Mouse (Mus musculus): ENCODE data around the gene Ssbp2. TPM values are rescaled to one million over a fixed set of nuclear protein-coding genes. Genes with fewer than 3 reads are reported as not detected.

Gene Ssbp2
- 75.2 and 80.6 TPM in 2 replicates for total RNA-seq (2017)

DNA sequence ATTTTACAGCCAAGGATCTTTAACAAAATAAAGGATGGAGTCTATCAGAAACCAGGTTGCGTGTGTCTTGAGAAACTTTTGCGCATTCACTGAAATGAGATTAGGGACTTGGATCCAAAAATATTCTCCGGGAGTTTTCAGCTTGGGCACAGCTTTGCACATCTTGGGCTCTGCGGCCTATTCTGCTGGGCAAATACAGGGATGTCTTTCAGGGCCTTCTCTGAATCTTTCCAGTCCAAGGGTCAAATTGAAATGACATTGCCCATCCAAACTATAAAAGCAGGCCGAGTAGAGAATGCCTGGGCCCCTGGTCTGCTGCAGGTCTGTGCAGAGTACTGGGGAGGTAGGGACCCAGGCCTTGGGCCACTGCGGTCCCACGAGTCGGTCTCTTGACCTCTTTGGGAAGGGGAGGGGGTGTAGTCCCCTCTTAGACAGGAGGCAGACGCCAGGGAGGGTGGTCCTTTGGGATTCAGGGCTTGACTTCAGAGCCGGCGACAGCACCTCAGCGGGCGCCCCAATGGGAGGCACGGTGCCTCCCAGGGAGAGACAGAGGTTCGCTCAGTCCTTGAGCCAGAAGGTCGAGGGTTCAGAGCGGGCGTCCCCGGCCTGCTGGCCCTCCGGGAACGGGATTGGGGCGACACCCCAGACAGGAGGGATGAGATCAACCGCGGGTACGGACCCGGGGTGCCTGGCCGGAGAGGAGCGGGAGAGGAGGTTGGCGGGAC, at the start of gene Ssbp2:
Ssbp2 (plus strand) TSS at position 388 of the 725 bp plus-strand sequence.
- peak; percentile 6 for ATAC-seq (replicated peaks; ENCODE audit: low read depth, poor library complexity, severe bottlenecking)

DNA sequence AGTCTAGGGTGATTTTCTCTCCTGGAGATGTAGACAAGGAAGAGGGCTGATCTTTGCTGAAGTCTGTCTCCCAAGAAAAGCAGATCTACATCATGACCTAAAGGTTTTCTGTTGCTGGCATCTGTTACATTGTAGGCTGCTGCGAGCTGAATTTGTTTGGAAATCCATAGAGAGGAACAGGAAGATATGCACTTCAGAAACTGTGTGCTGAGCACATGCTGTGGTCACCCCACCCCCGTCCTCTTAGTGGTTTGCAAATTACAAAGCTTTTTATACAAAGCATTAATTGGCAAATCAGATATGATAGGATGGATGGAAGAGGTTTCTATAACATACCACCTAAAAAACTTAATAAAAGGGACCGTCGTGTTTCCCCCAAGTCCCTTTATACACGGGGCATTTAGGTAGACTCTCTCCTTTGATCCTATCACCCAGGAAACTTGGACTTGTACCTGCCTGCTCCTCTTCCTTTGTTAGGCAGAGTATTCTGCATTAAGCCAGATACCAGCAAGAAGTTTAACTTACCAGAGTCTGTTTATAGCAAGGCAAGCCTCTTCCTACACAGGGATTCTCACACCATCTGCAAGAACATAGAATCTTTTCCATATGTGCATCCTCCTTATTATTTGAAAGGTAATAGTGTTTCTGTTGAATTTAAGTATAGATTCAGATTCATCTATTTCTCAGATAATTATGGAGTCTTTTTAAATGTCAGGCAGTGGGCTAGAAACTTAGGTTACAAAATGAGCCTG, 46.2 kb upstream of the Ssbp2 start:
- peak; percentile 71 for ATAC-seq (replicated peaks; ENCODE audit: low read depth, poor library complexity, severe bottlenecking)

DNA sequence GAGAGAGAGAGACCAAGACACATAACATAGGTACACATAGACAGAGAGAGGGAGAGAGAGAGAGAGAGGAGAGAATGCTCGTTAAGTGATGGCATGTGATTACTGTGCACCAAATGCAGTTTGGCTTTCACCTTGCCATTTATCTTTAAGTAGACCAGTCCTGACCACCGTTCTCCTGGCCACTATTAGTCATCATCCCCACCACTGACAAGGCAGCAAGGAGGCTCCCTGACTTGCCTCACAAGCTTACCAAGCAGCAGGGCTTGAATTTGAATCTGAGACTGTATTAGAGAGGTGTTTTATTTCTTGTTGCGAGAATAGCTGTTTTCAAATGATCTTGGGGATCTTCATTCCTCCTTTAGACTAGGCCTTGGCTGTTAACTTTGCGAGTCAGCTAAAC, 44.2 kb upstream of the Ssbp2 start:
- ATAC-seq (replicated peaks; ENCODE audit: low read depth, poor library complexity, severe bottlenecking), result no peak

DNA sequence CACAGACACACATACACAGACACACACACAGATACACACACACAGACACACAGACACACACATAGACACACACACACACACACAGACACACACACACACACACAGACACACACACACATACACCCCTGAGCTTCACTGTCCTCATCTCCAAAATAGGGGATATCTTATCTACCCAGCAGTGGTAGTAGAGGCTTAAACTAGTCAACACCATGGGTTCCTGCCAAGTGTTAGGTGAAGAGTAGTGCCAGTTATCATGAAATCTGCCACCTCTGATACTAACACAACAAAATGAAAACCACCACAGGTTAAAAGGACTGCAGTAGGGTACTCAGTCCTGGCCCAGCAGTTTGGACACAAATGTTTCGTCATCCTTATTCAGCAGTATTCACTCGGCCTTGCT, 43.4 kb upstream of the Ssbp2 start:
- no peak for ATAC-seq (replicated peaks; ENCODE audit: low read depth, poor library complexity, severe bottlenecking)

DNA sequence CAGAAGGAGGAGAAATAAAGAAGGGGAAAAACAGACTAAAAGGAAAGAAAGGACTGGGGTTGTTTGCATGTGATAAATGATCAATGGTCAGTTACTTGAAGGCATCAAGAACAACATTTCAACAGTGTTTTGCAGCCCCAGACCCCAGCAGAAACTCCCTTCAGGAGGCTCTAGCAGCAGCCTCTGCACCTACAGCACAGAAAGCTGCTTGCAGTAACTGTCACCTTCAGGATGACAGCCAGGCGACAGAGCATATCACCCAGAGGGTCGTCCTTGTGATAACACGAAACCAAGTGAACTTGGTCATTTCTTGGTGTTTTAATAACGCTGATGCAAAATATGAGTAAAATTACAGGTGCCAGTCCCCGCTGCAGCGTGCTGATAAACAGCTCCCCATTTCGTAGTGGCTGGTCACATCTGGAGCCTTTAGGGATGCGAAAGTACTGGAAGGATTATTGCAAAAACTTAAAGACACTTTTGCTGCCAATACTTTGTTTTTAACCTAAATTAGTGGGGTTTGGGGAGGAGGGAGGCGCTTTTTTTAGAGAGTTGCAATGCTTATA, 38.6 kb upstream of the Ssbp2 start:
- peak; percentile 95 for ATAC-seq (replicated peaks; ENCODE audit: low read depth, poor library complexity, severe bottlenecking)

DNA sequence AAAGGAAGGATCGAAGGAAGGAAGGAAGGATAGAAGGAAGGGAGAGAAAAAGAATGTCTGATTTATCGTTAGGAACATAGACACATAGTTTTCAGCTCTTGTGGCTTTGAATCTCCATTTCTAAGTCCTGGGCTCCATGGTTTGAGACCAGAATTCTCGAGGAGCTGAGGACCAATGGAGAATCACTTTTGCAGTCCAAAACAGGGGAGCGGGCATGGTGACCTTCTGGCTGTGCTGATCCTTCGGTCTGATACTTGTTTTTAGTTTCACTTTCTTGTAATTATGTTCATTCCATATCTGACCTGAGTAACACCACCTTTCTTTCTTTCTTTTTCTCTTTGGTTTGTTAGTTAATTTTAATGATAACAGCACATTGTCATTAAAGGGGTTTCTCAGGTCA, 29.2 kb upstream of the Ssbp2 start:
- ATAC-seq (replicated peaks; ENCODE audit: low read depth, poor library complexity, severe bottlenecking), result peak; percentile 65

DNA sequence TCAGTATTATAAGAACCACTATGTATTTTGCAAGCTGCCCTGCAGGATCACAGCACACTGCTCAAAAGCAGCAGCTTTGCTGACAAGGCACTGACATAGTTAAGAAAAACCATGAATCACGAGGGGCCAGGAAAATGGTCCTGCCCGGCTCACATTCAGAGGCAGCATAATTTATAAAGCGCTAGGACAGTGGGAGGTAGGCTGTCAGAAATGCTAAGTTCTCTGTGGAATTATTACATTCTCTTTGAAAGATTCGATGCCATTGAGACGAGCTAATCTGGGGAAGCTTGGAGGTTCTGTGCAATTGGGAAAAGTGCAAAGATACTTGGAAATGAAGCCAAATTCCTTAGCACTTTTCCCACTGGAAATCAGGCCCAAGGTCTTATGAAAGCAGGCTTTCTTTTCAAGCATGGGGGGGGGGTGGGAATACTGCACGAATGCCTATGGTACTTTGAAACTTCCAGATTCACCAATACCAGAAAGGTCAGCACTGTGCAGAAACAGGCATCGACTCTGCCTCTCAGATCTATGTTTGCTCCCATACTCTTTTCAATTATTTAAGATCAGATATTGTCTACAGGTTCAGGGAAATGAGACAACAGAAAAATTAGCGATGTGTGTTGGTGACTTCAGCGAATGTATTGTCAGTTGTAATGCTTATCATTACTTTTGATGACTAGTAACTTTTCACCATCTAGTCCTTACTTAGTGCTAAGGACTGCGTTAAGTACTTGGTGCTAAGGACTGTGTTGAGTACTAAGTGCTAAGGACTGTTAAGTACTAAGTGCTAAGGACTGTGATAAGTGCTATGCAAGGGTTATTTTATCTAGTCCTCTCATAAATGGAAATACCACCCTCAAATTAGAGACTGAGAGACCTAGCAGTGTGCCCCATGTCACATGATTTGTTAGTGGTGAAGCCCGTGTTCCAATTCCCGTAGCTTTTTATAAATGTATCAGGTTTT, 28.4 kb upstream of the Ssbp2 start:
- peak; percentile 43 for ATAC-seq (replicated peaks; ENCODE audit: low read depth, poor library complexity, severe bottlenecking)

DNA sequence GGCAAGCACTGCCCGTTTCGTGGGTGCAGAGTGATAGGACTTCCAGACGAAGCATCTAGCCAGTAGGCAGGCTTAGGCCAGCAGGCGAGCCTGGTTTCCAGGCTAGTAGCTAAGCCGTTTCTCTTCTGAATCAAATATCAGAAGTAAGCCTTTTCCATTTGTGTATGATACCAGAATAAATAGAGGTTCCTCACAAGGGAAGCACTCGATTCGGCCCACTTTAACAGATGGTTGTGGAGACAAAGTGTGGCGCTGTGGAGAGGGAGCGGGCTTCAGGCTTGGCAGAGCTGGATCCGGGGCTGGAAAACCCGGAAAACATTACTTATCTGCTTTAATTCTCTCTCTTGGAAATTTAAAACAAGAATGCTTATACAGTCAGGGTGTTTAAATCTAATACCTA, 27.1 kb upstream of the Ssbp2 start:
- ATAC-seq (replicated peaks; ENCODE audit: low read depth, poor library complexity, severe bottlenecking), result no peak

DNA sequence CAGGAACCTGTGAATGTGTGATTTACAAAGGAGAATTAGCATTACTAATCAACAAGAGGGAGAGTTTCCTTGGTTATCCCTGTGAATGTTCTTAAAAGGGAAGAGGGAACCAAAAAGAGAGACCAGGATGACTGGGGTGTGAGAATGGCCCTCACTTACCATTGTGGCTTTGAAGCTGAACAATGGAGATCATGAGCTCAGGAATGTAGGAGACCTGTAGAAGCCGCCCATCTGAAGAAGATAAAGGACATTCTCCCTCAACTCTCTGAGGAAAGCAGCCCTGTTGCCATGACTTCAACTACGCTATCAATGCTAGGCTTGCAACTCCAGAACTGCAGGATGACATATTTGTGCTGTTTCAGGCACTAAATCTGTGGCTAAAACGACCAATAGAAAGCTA, 22.2 kb upstream of the Ssbp2 start:
- no peak for ATAC-seq (replicated peaks; ENCODE audit: low read depth, poor library complexity, severe bottlenecking)

DNA sequence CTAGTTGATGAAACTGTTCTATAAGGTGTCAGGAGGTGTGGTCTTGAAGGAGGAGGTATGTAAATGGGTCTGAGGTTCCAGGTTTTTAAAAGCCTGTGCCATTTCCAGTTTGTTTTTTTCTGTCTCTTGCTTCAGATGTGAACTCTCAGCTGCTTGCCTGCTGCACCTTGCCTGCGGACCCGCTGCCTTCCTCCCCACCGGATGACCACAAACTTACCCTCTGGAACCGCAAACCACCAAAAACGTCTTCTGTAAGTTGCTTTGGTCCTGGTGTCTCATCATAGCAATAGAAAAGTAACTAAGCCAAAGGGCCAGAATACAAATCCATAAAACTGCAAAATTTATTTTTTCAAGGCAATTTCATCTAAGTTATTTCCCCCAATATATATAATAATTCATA, 18.6 kb upstream of the Ssbp2 start:
- ATAC-seq (replicated peaks; ENCODE audit: low read depth, poor library complexity, severe bottlenecking), result no peak

DNA sequence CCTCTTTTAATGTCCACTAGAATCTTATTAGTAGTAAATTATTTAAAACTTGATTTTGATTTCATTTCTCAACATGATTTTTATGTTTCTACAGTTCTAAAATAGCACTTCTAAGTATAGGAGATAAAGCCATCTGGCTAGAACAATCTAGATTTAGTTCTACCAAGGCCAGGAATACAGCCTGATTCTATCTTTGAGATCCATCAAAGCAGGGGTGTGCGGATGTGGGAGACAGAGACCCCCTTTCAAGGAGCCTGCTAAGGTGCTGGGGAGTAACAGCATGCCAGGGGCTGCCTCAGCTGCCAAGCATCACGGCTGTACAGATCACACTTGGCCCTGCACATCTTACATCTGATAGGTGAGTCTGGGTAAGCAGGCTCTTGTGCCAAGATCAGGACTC, 13.4 kb upstream of the Ssbp2 start:
- ATAC-seq (replicated peaks; ENCODE audit: low read depth, poor library complexity, severe bottlenecking), result no peak

DNA sequence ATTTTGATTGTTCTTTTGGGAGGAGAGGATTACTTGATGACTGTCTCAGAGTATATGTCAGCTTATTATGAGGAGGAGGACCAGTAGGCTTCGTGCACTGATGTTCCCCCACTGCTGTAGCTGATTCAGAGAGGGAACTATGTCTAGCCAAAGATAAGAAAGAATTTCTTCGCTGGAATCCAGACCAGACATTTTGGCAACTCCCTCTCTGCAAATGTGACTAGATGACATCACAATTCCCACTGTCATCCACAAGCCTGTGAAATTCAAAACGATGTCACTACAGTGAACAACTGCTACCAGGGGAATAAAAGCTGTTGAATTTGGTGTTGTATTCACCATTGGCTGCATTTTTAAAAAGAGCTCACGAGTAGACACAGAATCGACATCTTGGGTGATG, 11.1 kb upstream of the Ssbp2 start:
- ATAC-seq (replicated peaks; ENCODE audit: low read depth, poor library complexity, severe bottlenecking), result no peak

DNA sequence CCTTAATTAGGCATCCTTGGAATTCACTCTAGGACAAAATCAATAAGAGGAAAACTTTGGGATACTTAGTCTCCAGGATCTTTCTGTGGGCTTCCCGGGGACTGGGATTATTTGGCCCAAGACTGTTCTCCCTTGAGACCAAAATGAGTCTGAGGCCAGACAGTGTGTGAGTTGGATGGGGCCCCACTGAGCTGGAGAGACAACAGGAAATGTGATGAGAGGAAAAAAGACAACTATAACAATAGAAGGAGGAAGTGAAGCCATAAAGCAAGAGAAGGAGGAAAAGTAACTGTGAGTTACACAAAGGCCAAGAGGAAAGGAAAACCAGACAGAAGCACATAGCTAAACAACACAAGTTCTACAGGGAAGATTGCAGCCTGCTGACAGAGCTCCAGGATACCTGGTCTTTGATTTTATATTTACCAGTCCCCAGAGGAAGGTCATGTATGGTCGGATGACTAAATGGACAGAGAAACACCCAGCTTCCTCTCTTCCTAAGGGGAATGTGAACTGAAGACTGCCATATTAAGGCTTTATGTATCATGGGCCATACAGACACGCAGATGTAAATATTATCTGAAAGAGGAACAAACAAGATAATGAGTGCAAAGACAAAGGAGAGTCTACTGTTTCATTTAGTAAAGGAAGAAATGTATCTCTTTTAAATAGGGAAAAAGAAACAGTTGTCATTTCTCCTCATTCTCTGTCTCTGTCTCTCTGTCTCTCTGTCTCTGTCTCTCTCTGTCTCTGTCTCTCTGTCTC, 8.5 kb upstream of the Ssbp2 start:
- peak; percentile 47 for ATAC-seq (replicated peaks; ENCODE audit: low read depth, poor library complexity, severe bottlenecking)

DNA sequence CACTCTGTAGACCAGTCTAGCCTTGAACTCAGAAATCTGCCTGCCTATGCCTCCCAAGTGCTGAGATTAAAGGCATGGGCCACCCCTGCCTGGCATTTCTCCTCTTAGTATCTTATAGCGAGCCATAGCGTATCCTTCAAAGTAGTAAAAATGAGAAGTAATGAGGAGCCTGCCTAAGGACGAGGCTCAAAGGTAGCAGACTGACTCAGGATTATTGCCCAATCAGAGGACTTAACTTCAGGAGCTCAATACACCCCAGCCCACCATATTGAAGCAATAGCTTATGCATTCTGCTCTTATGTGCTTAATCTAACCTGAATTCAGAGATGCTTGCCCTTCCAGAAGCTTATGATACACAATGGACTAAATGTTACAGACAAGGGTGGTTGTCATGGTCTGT, 7.8 kb upstream of the Ssbp2 start:
- peak; percentile 33; the same call in 1 of the 2 replicates for ATAC-seq (replicated peaks; ENCODE audit: low read depth, poor library complexity, severe bottlenecking)

DNA sequence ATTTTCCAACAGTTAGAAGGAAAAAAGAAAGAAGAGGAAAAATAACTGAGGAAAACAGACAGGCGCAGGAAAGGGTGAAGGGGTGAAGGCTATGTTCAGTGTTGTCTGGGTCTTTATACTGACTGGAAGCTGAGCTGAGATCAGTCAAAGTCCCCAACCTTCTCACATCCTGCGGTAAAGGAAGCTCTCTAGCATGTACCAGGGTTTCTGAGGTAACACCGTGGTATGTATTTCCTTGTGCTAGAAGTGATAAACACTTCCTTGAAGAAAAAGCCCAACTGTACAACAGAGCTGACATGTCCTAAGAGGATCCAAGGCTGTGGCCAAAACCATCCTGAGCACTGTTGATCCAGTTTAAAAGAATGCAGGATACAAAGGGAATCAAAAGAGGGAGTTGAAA, 6.8 kb upstream of the Ssbp2 start:
- ATAC-seq (replicated peaks; ENCODE audit: low read depth, poor library complexity, severe bottlenecking), result peak; percentile 48

DNA sequence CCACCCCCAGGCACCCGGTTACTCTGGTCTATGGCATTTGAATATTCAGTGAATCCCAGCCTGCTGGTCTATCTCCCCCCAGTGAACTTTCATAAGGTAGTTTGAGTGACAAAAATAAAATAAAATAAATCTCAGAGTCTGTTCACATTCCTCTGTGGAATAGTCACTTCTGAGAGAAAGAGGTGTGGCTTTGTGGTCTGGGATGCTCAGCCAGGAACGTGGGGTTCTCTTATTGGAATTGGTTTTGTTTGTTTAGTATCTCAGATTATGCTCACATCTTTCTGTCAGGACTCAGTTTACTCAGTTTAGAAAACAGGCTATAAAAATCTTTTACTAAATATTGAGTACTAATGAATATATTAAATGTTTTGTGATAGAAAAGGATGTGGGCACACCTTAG, 4.0 kb upstream of the Ssbp2 start:
- ATAC-seq (replicated peaks; ENCODE audit: low read depth, poor library complexity, severe bottlenecking), result no peak

DNA sequence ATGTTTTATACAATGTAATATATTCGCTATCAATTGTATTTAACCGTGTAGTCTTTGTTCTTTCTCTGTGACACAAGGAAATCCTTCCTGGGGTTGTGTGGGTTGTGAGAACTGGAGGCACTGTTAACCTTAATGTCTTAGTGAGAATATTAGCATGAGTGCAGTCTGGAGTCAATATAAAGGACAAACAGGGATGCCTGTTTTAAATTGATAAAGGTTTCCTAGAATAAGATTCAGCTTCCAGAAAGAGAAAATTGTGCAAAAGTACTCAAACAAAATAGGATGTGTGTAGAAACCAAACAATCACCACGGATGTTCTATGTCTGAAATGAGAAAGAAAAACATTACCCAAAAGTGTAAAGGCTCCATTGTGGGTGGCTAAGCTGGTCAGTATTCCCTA, 3.3 kb upstream of the Ssbp2 start:
- ATAC-seq (replicated peaks; ENCODE audit: low read depth, poor library complexity, severe bottlenecking), result no peak

DNA sequence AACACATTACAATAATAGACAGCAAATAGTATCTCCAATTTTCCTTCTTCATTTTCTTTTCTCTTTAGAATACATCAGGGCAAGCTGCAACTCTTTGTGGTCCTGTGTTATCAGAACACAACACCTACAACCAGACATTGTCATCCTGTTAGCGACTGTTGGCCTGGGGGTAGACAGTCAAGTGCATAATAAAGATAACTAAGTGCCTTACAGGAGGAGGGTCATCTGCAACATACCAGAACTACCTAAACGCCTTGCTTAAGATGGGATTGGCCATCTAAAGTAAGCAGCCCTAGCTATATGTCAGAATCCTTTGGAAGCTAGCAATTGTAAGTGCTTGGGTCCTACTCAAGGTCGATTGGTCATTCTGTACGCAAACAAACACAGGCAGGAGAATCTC, 2.1 kb upstream of the Ssbp2 start:
- peak; percentile 26 for ATAC-seq (replicated peaks; ENCODE audit: low read depth, poor library complexity, severe bottlenecking)

DNA sequence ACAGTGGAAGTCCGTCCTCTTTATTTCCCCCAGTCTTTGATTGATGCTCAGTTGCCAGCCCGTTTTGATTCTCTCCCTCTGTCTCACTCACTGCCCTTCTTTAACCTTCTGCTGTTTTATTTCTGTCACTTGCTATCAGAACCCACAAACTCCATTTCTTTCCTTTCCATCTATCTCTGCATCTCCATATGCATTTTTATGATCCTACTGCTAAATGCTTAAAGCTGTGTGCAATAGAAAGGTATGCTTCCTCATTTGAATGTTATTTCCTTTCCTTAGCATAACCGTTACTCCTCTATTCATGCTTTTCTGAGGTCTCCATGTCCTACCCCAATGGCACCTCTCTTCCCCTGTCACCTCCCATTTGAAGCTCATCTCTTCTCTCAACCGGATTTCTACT, 594 bp upstream of the Ssbp2 start:
- ATAC-seq (replicated peaks; ENCODE audit: low read depth, poor library complexity, severe bottlenecking), result no peak

Measured in common myeloid progenitor, adult 5-6 weeks (primary cell).